Mouse (Mus musculus): ENCODE measurements around the gene Adcy9.

GRCm38 (mm10) chr16:4412298-4412697 lies 8.0 kb downstream of the Adcy9 start:
- no peak for TF ChIP-seq MAX (IDR thresholded peaks at IDR 0.05; ENCODE audit: low read length)
- TF ChIP-seq TCF12 (IDR thresholded peaks at IDR 0.05; ENCODE audit: low read depth, low read length): no peak
- no peak for TF ChIP-seq NELFE (IDR thresholded peaks at IDR 0.05; ENCODE audit: low read depth, low read length)

All from MEL (cell line).